Mouse (Mus musculus) ES-E14 (cell line): ENCODE data around the gene Large2.

Source experiments
- ZC3H11A ChIP-seq: IDR thresholded peaks from 2 replicates; pipeline ENCODE4 v1.6.1; 2012; ENCODE audit warnings: low read depth, mild to moderate bottlenecking, inconsistent platforms, low read length, borderline replicate concordance
- ZNF384 ChIP-seq: IDR thresholded peaks from 2 replicates; pipeline ENCODE4 v1.6.1; 2012; ENCODE audit warnings: low read depth, low read length, inconsistent platforms

- TF ChIP-seq ZNF384 = no peak
- TF ChIP-seq ZC3H11A = no peak
Observed at GRCm38 (mm10) chr2:92421723-92422387, 47.2 kb upstream of the Large2 start.
